Mouse (Mus musculus) inflammation-experienced regulatory T-cells (primary cell): Measurements from ENCODE around the gene Gm20916. TPM values are rescaled to one million over a fixed set of nuclear protein-coding genes. Genes with fewer than 3 reads are reported as not detected.

Experiments used
- polyA plus RNA-seq, 2 experiments: library from polyadenylated mRNA; unstranded; fragments of 100-300 nt; shearing (Covaris generic); gene quantifications; one replicate each; pipeline ENCODE4 v1.2.1; 2017

Gm20916 gene
- polyA plus RNA-seq, result not detected

GRCm38 (mm10) chrY:79319265-79319664 is at the start of gene Gm20916:
Gene Gm20916 (plus strand): TSS chrY:79319565.

Other genes with a start within 250 kb of the Gm20916 start
- gene Gm20917, start 168.4 kb upstream of the Gm20916 start, polyA plus RNA-seq, result not detected